Mouse (Mus musculus): ENCODE data around the gene Sox1.

DNA sequence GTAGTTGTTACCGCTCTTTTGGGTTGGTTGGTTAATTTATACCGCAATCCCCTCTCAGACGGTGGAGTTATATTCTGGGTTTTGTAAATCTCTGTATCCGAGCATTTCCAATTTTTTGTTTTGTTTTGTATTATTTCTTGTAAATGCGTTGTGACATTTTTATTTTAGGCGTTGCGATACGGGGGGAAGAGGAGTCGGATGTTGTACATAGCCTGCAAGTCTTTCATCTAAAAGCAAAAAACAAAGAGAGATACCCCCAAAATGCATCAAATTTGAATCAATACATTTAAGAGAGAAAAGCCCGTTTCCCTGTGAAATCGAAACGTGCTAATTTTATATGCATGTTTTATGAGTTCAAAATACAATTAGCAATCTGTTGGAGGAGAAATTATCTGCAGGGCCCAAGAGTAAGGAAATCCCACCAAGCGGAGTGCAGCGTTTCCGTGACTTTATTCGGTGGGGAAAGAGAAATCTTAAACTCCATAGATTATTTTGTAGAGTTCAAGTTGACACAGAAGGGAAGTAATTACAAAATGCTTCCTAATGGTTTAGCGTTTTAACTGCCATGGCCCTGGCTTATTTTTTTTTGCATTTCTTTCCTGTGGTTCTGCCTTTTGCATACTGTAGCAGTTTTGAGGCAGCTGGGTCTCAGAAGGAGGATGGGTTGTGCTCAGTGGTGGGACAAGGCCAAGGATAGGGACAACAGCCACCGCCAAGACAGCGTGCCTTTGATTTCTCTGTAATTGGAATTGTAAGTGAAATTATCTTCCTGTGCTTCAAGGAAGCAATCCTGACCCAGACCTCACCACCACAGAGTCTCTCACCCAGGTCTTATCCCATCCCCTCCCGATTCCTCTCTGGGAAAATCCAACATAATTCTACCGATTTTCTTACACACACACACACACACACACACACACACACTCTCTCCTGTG is 3.2 kb downstream of the Sox1 start:
- TF ChIP-seq POLR2A (IDR thresholded peaks at IDR 0.05; ENCODE audit: borderline replicate concordance, control insufficient read depth, low read depth, low read length): no peak
- TF ChIP-seq CTCF (IDR thresholded peaks at IDR 0.05; ENCODE audit: control insufficient read depth, insufficient read depth, low read length): no peak

Measured in bone marrow, adult 2 months (tissue).